Mouse (Mus musculus) gastrocnemius, adult 8-10 months (tissue): ENCODE data around the gene Pemt. TPM values are rescaled to one million over a fixed set of nuclear protein-coding genes. Genes with fewer than 3 reads are reported as not detected.

Source experiments
- DNase-seq, 2 experiments: peaks; one replicate each; pipeline ENCODE4 v3.0.0; 2022; ENCODE audit warnings: low spot score in 2 of 2
- total RNA-seq, 4 experiments: library from RNA; stranded (reverse); gene quantifications; 2 replicates each; pipeline ENCODE4 v1.2.4; 2022

Gene Pemt
- total RNA-seq, 4 experiments from 2014 or later = 2.0 to 4.5 (median 3.7) TPM

DNA sequence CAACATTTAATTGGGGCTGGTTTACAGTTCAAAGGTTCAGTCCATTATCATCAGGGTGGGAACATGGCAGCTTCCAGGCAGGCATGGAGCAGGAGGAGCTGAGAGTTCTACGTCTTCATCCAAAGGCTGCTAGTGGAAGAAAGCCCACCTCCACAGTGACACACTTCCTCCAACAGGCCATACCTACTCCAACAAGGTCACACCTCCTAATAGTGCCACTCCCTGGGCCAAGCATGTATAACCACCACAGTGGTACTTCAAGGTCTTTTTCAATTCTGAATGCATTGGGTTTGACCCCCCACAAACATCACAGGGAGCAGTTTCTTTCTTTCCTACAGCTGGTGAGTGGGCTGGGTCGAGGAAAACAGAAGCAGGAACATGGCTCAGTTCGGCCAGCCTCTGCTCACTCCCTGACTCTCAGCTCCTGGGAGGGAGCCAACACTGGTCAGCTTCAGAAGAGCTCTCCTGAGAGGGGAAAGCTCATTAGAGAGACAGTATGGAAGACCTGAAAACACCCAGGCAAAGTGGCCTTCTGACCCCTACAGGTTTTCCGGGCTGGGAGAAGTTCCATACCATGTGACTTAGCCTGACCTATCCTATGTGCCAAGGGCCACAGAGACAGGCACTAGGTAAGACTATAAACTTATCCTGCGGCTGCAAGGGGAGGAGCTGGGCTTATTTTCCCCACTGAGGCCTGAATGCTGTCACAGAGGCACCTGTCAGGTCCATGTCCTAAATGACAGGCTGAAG, 44.9 kb downstream of the Pemt start:
- DNase-seq = no peak

DNA sequence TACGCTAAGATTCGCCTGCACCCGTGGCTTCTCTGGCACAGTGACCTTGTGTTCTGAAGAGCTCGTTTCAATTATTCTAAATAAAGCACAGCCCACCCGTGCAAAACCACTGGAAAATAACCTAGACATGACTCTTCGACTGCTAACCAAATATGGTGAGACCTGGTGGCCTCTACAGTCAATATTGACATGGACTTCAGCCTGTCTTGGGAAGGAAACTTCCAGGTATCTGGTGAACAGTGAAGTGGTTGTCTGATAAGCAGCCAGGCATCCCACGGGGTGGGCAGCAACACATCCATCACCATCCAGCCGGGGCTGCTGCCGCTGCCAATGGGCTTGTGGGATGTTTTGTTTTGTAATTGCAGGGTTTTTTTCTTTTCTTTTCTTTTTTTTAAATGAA, 52.0 kb downstream of the Pemt start:
- no peak for DNase-seq

DNA sequence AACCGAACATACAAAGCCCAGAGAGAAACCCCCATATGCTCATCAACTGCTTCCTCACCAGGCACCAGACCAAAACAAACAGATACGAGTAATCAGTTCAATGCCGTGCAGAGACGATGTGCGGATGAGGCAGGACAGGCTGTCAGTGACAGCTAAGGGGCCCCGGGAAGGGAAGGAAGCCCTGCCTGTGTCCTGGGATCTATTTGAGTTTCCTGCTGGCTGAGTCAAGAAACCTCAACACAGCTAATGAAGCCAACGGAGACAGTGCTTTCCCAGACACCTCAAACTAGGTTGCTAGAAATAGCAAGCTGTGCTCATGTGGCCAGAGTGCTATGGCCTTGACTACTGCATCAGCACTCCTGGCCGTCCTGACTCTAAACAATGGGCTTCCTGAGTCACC, 54.9 kb downstream of the Pemt start:
- no peak for DNase-seq

- DNase-seq = no peak
Measured at GRCm38 (mm10) chr11:59989406-59989805, 56.9 kb downstream of the Pemt start.

DNA sequence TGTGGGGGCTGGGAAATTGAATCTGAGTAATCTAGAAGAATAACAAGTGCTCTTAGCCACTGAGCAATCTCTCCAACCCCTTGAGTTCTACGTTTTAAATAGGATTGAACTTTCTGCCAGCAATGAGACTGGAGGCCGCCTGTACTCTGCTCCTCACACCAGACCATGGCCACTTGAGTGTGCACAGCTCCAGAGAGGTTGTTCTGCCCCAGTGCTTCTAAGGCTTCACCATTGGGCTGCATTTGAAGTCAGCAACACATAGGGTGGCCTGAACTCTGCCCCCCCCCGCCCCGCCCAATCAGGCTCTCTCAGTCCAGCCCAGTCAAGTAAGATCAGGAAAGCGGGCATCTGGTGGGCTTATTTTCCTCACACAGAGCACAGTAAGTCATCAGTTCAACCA, 68.5 kb downstream of the Pemt start:
- DNase-seq = no peak

DNA sequence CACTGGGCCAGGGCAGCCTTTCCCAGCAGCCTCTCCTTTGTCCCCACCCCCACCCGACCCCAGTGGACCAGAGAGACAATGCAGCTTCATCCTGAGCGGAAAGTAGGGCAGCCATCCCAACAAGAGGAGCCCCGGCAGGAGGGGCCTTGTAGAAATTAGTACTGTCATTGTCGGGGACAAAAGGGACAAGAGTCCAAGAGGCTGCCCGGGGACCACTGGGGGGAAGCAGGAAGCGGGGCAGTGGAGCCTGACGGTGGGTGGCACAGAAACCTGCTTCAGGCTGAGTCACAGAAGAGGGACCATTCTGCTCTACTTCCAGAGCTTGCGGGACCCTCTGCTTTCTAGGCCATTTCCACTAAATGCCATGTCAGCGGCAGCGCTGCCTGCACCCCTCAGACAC, 71.0 kb downstream of the Pemt start:
- no peak for DNase-seq

DNA sequence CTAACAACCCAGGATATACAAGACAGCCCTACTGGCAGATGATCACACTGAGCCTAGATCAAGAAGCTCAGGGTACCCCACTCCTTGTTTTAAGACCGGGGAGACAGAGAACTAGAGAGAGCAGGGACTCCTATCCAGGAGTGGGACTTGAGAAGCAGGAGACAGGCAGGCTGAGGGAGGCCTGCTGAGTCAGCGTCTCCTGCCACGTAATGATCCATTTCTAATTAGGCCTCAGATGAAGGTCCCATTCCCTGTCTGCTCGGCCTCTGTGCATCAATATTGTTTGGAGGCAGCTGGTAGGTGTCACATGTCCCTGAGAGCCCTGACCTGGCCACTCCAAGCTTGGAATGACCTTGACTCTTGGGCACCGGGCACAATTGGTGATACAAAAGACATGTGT, 72.9 kb downstream of the Pemt start:
- no peak for DNase-seq

DNA sequence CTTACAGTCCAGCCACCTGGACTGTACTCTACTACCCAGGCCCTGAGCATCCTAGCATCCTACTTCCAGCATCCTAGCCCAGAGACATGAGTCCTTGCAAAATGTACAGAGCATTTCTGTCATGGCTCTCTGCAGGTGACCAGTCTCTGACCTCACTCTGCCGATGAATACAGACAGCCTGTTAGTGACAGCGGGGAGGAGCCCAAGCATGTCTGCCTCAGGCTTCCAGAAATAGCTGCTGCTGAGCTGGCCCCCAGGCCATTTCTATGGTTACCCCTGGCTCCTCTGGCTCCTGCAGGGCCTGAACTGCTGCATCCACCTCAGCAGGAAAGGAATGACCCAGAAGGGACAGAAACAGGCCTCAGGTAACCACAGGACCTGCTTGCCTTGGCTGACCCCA, 74.6 kb downstream of the Pemt start:
- DNase-seq = no peak

- no peak for DNase-seq
Measured at GRCm38 (mm10) chr11:59970780-59971179, 75.5 kb downstream of the Pemt start.

DNA sequence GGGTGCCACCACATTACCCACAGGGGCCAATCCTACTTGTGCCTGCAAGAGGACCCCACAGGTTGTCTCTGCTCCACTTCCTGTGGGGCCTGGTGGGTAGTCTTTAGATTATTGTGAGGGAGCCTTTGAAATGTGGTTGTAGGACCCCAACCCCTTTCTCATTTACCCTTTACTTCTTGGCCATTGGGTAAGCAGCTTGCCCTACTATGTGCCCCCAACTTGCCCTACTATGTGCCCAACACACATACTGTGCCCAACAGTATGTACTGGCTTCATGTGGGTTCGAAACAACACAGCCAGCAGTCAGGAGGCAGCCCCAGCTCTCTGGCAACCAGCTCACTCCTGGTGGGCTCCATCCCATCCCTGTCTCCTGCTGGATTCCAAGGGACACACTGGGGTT, 78.5 kb downstream of the Pemt start:
- no peak for DNase-seq

DNA sequence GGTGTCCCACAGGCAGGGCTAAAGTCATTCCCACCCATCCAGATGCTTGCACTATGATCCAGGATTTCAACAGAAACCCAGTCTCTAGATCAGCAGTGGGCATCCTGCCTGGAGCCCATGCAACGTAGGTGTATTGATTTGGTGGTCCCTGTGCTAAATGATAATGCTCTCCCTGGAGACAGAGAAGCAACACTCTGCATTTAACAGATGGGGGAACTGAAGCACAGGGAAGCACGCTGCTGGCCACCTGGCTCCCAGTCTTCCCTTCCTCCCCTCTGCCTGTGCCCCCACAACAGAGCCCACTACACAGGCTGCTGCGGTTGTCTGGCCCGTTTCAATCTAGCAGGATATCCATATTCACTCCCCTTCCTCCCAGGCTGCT, 80.2 kb downstream of the Pemt start:
- DNase-seq = no peak

- peak; percentile 67 to 68 for DNase-seq
Measured at GRCm38 (mm10) chr11:59965227-59966101, 80.8 kb downstream of the Pemt start.

GRCm38 (mm10) chr11:59964818-59965217, 81.5 kb downstream of the Pemt start, which contains the start of gene Rasd1:
TSS of gene Rasd1 (minus strand) at chr11:59964944.
- peak; percentile 61 to 70 for DNase-seq

DNA sequence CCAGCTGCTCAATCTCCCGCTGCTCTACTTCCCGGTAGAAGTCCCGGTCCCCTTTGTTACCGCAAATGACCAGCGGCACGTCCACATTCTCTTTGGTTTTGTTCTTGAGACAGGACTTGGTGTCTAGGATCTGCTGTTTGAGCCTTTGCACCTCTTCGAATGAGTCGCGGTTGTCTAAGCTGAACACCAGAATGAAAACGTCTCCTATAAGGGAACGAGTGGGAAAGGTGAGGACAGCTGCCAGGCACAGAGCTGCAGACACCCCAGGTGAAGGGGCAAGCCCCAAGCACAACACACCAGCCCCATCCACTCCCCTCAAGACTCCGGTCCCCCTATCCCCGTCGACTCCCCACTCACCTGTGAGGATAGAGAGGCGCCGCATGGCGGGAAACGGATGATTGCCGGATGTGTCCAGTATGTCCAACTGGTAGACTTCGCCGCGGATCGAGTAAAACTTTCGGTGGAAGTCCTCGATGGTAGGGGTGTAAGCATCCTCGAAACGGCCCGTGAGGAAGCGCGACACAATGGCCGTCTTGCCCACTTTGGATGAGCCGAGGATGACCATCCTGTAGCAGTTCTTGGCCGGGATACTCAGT, 82.0 kb downstream of the Pemt start:
- DNase-seq = no peak

DNA sequence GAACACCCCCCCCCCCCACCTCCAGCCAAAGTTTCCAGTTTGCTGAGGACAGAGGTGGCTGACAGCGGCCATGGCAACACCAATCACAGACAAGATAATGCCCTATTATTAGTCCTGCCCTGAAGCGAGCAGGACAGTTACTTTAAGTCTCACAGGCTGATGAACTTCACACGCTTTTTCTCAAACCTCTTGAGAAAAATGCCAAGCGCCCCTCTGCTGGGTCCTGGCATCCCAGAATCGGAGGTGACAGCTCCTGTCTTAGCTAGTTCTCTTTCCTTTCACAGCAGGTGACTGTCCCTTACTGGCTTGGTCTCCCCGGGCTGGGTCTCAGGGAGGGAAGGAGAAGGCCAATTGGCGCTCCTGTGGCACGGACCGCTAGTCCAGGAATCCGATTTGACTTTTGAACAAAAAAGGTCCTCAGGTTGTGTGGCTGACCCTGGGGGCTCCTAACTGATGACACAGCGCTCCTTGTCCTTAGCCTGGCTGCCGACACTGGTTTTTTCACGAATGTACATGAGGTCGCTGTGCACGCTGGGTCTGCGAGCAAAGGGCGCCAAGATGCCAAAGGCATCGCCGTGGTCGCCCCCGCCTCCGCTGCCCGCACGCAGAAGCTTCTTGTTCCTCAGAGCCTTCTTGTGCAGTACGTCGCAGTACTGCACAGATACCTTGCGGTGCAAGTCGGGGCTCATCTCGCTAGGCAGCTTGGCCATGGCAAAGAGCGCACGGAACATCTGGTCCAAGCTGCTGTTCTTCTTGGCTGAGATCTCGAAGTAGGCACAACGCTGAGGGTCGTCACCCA, 82.7 kb downstream of the Pemt start:
- DNase-seq = no peak

DNA sequence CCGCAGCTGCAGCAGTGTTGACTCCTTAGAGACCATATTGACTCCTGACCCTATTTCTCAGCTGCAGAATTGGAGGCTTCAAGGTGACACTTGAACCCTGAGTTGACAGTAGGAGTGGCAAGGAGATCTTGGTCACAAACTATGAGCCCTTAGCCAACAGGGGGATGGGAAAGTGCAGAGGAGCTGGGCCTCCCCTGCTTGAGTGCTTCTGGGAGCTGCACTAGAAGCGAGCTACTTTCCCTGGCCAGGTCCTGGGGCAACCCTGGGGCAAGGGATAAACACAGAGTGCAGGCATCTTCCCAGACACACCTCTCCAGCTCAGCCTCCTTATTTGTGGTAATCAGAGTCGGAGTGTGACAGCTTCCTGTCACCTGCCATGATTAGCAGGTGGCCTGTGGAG, 83.7 kb downstream of the Pemt start:
- DNase-seq = no peak

DNA sequence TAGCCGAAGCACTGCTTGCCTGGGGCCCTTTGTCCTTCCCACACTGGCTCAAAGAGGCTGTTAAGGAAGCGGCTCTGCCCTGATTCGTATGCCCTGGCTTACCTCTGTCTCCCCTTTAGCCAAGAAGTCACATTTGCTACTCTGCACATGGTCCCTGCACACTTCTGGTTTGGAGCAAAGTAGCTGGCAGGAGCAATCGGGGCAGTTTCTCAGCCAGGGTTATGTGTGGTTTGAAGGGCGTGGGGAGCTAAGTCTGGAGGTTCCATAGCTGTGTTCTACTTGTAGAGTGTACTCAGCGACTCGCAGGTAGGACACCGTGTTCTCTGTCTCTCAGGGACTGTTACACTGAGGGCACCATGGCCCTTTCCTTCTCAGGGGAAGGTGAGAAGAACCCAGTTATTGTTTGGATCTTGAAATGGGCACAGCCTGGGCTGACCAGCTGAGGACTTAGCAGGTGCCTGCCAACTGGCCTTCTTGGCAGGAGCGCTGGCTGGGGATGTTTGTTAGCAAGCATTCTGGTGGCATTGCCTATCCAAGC, 84.9 kb downstream of the Pemt start:
- no peak for DNase-seq

DNA sequence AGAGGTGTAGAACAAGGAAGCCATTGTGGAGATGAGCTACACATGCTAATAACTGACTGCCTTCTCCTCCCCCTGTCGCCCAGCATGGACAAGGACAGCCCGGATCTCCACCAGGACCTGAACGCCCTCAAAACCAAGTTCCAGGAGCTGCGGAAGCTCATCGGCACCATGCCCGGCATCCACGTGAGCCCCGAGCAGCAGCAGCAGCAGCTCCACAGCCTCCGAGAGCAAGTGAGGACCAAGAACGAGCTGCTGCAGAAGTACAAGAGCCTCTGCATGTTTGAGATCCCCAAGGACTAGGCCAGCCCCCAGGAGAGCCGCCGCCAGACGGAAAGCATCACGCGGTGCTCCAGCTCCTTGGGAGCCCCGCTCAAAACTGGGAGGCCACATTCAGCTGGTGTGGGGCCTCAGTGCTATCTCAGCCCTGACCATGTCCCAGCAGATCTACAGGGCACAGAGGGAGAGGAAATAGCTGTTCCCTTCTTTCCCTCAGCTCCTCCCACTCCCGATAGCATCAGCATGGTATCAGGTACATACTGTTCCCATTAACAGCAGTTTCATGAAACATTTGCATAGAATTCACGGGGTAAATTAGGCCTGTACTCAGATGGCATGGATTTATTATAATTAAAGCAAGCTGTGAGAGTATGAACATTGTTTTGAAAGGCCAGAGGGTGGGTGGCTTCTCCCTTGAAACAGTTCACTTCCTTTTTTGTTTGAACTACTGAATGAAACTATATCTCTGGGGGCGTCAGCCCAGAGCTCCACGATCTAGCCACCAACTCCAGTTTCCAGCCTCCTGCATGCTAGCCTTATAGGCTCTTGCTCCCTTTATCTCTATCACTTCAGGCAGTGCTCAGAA, 85.6 kb downstream of the Pemt start:
- DNase-seq = no peak

- DNase-seq = no peak
Measured at GRCm38 (mm10) chr11:59959453-59959852, 86.8 kb downstream of the Pemt start.

DNA sequence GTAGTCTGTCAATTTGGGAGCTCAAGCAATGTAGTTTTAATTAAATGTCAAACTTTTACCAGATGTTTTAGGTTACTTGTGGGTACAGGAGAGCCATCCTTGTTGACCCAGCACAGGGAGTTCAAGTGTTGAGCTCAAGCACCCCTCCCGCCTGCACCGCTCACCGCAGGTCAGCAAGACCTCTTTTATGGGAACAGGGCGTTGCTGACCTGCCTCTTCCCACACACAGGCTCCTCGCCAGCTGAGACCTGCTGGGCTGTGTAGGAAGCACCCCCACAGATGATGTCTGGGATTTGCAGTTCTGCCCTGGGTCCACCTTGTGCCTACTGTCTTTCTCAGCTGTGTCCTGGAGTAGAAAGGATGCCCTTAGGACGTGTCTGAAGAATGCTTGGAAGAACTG, 89.5 kb downstream of the Pemt start:
- DNase-seq = no peak
